Mouse (Mus musculus): ENCODE data around the gene Zscan4f.
"Not testable (repeated sequence)": the region's sequence is repeated elsewhere in the genome, so short reads cannot be mapped to it uniquely, and the experiment has no call there.

Gene Zscan4f

GRCm38 (mm10) chr7:11397615-11398014 is at the start of gene Zscan4f:
TSS of gene Zscan4f (plus strand) at chr7:11397915.
- DNase-seq, result not testable (repeated sequence)

DNA sequence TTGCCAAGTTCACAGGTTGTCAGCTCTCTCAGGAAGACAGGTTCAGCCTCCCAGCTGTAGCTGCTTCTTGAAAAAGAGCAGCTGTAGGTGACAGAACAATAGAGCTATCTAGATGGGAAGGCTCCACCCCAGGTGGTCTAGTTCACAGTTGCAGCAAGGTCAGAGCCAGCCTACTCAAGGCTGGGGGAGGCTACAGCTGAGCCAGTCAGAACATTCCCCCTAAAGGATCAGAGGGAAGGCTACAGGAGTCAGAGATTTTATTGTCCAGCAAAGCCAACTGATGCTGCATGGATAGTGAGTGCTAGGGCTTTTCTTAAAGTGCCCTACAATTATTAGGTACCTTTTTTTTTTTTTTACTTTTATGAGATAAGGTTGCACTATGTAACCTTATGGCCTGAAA is 13.1 kb upstream of the Zscan4f start:
- DNase-seq, result not testable (repeated sequence)

All from liver (tissue).